Mouse (Mus musculus): ENCODE data around the gene Mup8.
"Not testable (repeated sequence)": the region's sequence is repeated elsewhere in the genome, so short reads cannot be mapped to it uniquely, and the experiment has no call there.

The Mup8 gene

GRCm38 (mm10) chr4:60222499-60222898 is at the start of gene Mup8:
Mup8 (minus strand) TSS chr4:60222599.
- not testable (repeated sequence) for DNase-seq

GRCm38 (mm10) chr4:60265977-60266770 is 43.8 kb upstream of the Mup8 start:
- not testable (repeated sequence) for DNase-seq

- not testable (repeated sequence) for DNase-seq
Measured at GRCm38 (mm10) chr4:60262706-60263105, 40.3 kb upstream of the Mup8 start.
